Comparison of ENCODE assay signal across 27 mouse cellular contexts in the genomic region with DNA sequence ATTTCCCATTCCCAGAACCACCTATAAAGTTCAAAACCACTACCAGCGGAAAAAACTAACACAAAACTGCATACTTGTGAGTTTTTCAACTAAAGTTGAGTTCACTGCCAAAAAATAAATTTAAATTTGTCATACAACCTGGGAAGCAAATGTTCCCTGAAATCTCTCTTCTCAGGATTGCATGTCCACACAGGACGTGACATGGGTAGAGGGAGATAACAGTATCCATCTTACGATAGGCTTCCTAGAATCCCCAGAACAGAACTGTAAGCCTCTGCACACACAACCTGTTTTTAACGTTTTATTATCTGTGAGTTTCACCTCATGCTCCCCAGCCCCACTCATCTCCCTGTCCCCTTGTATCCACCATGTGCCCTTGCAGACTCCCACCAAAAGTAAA. TPM values are rescaled to one million over a fixed set of nuclear protein-coding genes. Genes with fewer than 3 reads are reported as not detected.
DNase-seq lines count a peak whose midpoint lies in the region; ATAC-seq and TF ChIP-seq lines count a peak whose summit lies in the region.
"Had no signal": no experiment of that assay in that cellular context is flagged by ENCODE, and none has a peak within 500 bp of the region (broad histone marks: within the 10 kb centered on the region; RNA-seq: fewer than 3 reads in every experiment).

No protein-coding gene starts in this region.

- peak; percentile 72 for DNase-seq in heart, adult 11 months
- DNase-seq in heart, adult 8-10 months (ENCODE audit: low spot score): no peak
- DNase-seq in liver, embryonic 13.5 days: no peak
- no peak for DNase-seq in cerebellum, adult 2 months
- DNase-seq: adrenal gland, postnatal 10 days; adrenal gland, postnatal 36 days; B cell, adult 2 months; cerebellum, adult 18-20 months; cerebellum, adult 9-11 months; cerebellum, postnatal 25 days; gastrocnemius, postnatal 14 days; heart, adult 18-20 months; heart, postnatal 14 days; heart, postnatal 4 days had no signal

- no peaks in the 10 kb centered on the region for H3K36me3 ChIP-seq in liver, embryonic 13.5 days
- H3K36me3 ChIP-seq in liver, embryonic 15.5 days (replicated peaks): no peaks in the 10 kb centered on the region
- H3K36me3 ChIP-seq: embryonic facial prominence, embryonic 12.5 days; embryonic facial prominence, embryonic 15.5 days; forebrain, embryonic 15.5 days; heart, embryonic 10.5 days; heart, embryonic 13.5 days had no signal

- no peak for TF ChIP-seq CTCF in cerebellum, adult 2 months (IDR thresholded peaks at IDR 0.05; ENCODE audit: borderline replicate concordance, insufficient read depth, low read depth, low read length)

- H3K27ac ChIP-seq in liver, embryonic 13.5 days: peak overlapping the region; percentile 65
- H3K27ac ChIP-seq in liver, embryonic 15.5 days (replicated peaks): peak overlapping the region; percentile 41; the same call in 1 of the 2 replicates
- no peak overlapping the region for H3K27ac ChIP-seq in cerebellum, adult 2 months (ENCODE audit: insufficient read depth, low read length)
- H3K27ac ChIP-seq: embryonic facial prominence, embryonic 12.5 days; embryonic facial prominence, embryonic 15.5 days; forebrain, embryonic 15.5 days; heart, embryonic 10.5 days; heart, embryonic 13.5 days; hindbrain, embryonic 14.5 days; hindbrain, postnatal 0 days had no signal

- no peak for ATAC-seq in liver, embryonic 13.5 days (ENCODE audit: low read depth)
- peak; percentile 25 for ATAC-seq in liver, embryonic 15.5 days (ENCODE audit: insufficient read depth)
- no peak for ATAC-seq in monocyte, adult 5-6 weeks (replicated peaks; ENCODE audit: insufficient number of reproducible peaks, low FRiP score, low TSS enrichment, poor library complexity, severe bottlenecking)
- ATAC-seq: forebrain, embryonic 15.5 days; inflammation-experienced regulatory T-cells, adult 6 months; Patski had no signal

- no peaks in the 10 kb centered on the region for H3K9me3 ChIP-seq in liver, embryonic 13.5 days (replicated peaks)
- H3K9me3 ChIP-seq in liver, embryonic 15.5 days (replicated peaks): no peaks in the 10 kb centered on the region
- H3K9me3 ChIP-seq: embryonic facial prominence, embryonic 12.5 days; embryonic facial prominence, embryonic 15.5 days; forebrain, embryonic 15.5 days; G1E; heart, embryonic 10.5 days; heart, embryonic 13.5 days had no signal

- H3K4me3 ChIP-seq in liver, embryonic 13.5 days (replicated peaks): no peak overlapping the region
- H3K4me3 ChIP-seq in liver, embryonic 15.5 days (replicated peaks): no peak overlapping the region
- H3K4me3 ChIP-seq in cerebellum, adult 2 months (replicated peaks; ENCODE audit: insufficient read depth, low read depth, low read length): no peak overlapping the region
- H3K4me3 ChIP-seq: embryonic facial prominence, embryonic 12.5 days; embryonic facial prominence, embryonic 15.5 days; forebrain, embryonic 15.5 days; heart, embryonic 10.5 days; heart, embryonic 13.5 days had no signal

- H3K4me2 ChIP-seq in liver, embryonic 13.5 days: 0 out of 2 replicates have a peak overlapping the region, but pooled peaks have one; percentile 29
- 0 out of 2 replicates have a peak overlapping the region, but pooled peaks have one; percentile 31 for H3K4me2 ChIP-seq in liver, embryonic 15.5 days
- H3K4me2 ChIP-seq: embryonic facial prominence, embryonic 12.5 days; embryonic facial prominence, embryonic 15.5 days; forebrain, embryonic 15.5 days; heart, embryonic 13.5 days; hindbrain, embryonic 14.5 days had no signal

- 0 out of 2 replicates have a peak overlapping the region, but pooled peaks have one; percentile 40 for H3K9ac ChIP-seq in liver, embryonic 13.5 days
- H3K9ac ChIP-seq in liver, embryonic 15.5 days: no peak overlapping the region
- H3K9ac ChIP-seq: embryonic facial prominence, embryonic 12.5 days; embryonic facial prominence, embryonic 15.5 days; forebrain, embryonic 15.5 days; heart, embryonic 13.5 days; hindbrain, embryonic 14.5 days had no signal

- H3K27me3 ChIP-seq in liver, embryonic 13.5 days: no peaks in the 10 kb centered on the region
- no peaks in the 10 kb centered on the region for H3K27me3 ChIP-seq in liver, embryonic 15.5 days
- H3K27me3 ChIP-seq in cerebellum, adult 2 months (ENCODE audit: control insufficient read depth, insufficient read depth, low read length): no peaks in the 10 kb centered on the region
- H3K27me3 ChIP-seq: CH12.LX; embryonic facial prominence, embryonic 12.5 days; embryonic facial prominence, embryonic 15.5 days; forebrain, embryonic 15.5 days; heart, embryonic 13.5 days; Patski had no signal

- no peak for TF ChIP-seq POLR2A in cerebellum, adult 2 months (IDR thresholded peaks at IDR 0.05; ENCODE audit: borderline replicate concordance, insufficient read depth, low read length)

- peaks cover 84% of the 10 kb centered on the region for H3K4me1 ChIP-seq in liver, embryonic 13.5 days (replicated peaks)
- peaks cover 70% of the 10 kb centered on the region for H3K4me1 ChIP-seq in liver, embryonic 15.5 days (replicated peaks)
- H3K4me1 ChIP-seq in cerebellum, adult 2 months (ENCODE audit: control insufficient read depth, insufficient read depth, low read length): peaks cover 20% of the 10 kb centered on the region
- H3K4me1 ChIP-seq: forebrain, embryonic 15.5 days had no signal

- WGBS in liver, embryonic 13.5 days (ENCODE audit: insufficient replicate concordance): 28% methylated on average over 4 of the region's 4 CpGs
- 39% methylated on average over 4 of the region's 4 CpGs for whole genome bisulfite sequencing in liver, embryonic 15.5 days (ENCODE audit: insufficient replicate concordance)
- 95% methylated on average over 4 of the region's 4 CpGs for WGBS in cerebellum, adult 2 months

RNA-seq across cellular contexts. Expression of a gene that starts 26.5 kb away (rescaled TPM):
- 100 to 1,000 TPM in 1 of 4 experiments, 10 to 100 TPM in 3; 80.9 to 106 (median 90.0) TPM for total RNA-seq in heart, adult 8-10 months (2022)
- 41.0 and 52.5 TPM in 2 replicates for polyA plus RNA-seq in liver, embryonic 13.5 days (2015; fragmentation: Nextera tagmentation; extraction: Ambion mirVana)
- polyA plus RNA-seq in liver, embryonic 15.5 days (2015; fragmentation: Nextera tagmentation; extraction: Ambion mirVana): 42.4 and 44.7 TPM in 2 replicates
- polyA plus RNA-seq in cerebellum, adult 2 months (2012; rRNA removed): 72.2 and 76.8 TPM in 2 replicates
- 252 to 459 TPM (median 254 TPM) in 3 replicates for total RNA-seq in monocyte, adult 5-6 weeks (2017)
